Mouse (Mus musculus) cerebellum, adult 11 months (tissue): ENCODE results near the gene Ube2h.

ENCODE experiments used
- DNase-seq: peaks from one replicate; pipeline ENCODE4 v3.0.0; 2022

The Ube2h gene

GRCm38 (mm10) chr6:30182038-30182437, 122.3 kb downstream of the Ube2h start:
- DNase-seq = no peak

- no peak for DNase-seq
Measured at GRCm38 (mm10) chr6:30180321-30180720, 124.0 kb downstream of the Ube2h start.

- no peak for DNase-seq
Measured at GRCm38 (mm10) chr6:30179046-30179445, 125.3 kb downstream of the Ube2h start.

GRCm38 (mm10) chr6:30178023-30178639, 126.2 kb downstream of the Ube2h start:
- no peak for DNase-seq

- DNase-seq = no peak
Measured at GRCm38 (mm10) chr6:30177305-30177704, 127.0 kb downstream of the Ube2h start.

GRCm38 (mm10) chr6:30176496-30176895, 127.8 kb downstream of the Ube2h start:
- no peak for DNase-seq

- DNase-seq = no peak
Measured at GRCm38 (mm10) chr6:30175918-30176421, 128.4 kb downstream of the Ube2h start.

GRCm38 (mm10) chr6:30175225-30175917, 129.0 kb downstream of the Ube2h start:
- DNase-seq = no peak

- no peak for DNase-seq
Measured at GRCm38 (mm10) chr6:30174461-30175224, 129.7 kb downstream of the Ube2h start.

- DNase-seq = no peak
Measured at GRCm38 (mm10) chr6:30173551-30174460, 130.5 kb downstream of the Ube2h start.

GRCm38 (mm10) chr6:30172820-30173550, 131.4 kb downstream of the Ube2h start:
- DNase-seq = no peak

GRCm38 (mm10) chr6:30172441-30172819, 131.9 kb downstream of the Ube2h start:
- no peak for DNase-seq

GRCm38 (mm10) chr6:30171967-30172366, 132.4 kb downstream of the Ube2h start:
- no peak for DNase-seq

GRCm38 (mm10) chr6:30171226-30171625, 133.1 kb downstream of the Ube2h start:
- DNase-seq = no peak

- no peak for DNase-seq
Measured at GRCm38 (mm10) chr6:30169148-30169547, 135.2 kb downstream of the Ube2h start.

GRCm38 (mm10) chr6:30168275-30168674, 136.1 kb downstream of the Ube2h start:
- DNase-seq = no peak

GRCm38 (mm10) chr6:30167192-30167591, 137.1 kb downstream of the Ube2h start:
- DNase-seq = no peak

- DNase-seq = no peak
Measured at GRCm38 (mm10) chr6:30166349-30166748, 138.0 kb downstream of the Ube2h start.

GRCm38 (mm10) chr6:30162091-30162490, 142.2 kb downstream of the Ube2h start:
- no peak for DNase-seq

- no peak for DNase-seq
Measured at GRCm38 (mm10) chr6:30161618-30162017, 142.7 kb downstream of the Ube2h start.
